Mouse (Mus musculus) frontal cortex, adult (tissue): Measurements from ENCODE around the gene Rhbg.

Experiments
- ATAC-seq: cut with Nextera tagmentation; 2 replicates; pipeline ENCODE4 v1.9.2; 2017; ENCODE audit warnings: mild to moderate bottlenecking, moderate library complexity, mixed read lengths; ENCODE audit not compliant: low TSS enrichment

Rhbg gene

DNA sequence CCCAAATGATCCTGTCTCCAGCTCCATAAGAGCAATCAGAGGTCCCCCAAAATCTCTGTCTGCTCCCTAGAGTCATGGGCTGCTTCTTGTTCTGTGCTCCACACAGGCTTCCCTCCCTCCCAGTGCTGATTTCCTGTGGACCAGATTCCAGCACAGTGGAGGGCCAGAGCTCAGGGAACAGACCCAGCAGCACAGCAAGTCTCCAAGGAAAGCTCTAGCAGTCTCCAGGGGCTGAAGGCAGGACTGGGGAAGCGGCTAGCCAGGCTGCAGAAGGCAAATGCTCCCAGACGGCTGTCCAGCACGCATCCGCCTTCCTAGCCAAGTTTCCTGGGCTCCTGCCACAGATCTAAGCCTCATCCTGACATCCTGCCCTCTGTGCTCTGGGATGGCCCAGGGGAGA lies 25.6 kb downstream of the Rhbg start:
- no peak for ATAC-seq

DNA sequence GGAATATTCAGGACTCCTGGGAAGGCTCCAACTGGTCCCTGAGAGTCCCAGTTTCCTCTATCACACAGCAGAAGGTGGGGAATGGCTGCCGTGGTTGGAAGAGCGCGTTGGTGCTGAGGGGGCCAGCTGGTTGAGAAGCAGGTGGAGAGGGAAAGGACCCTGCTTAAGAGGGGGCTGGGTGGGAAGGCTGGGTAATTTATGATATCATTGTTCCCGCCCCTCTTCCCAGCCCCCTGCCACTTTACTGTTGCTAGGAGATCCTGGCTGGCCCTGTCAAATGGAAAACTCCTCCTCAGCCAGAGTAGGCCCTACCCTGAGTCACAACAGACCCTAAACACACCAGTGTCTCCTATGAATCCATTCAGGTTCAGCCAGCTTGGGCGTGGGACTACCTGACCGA lies 26.5 kb downstream of the Rhbg start:
- no peak for ATAC-seq

DNA sequence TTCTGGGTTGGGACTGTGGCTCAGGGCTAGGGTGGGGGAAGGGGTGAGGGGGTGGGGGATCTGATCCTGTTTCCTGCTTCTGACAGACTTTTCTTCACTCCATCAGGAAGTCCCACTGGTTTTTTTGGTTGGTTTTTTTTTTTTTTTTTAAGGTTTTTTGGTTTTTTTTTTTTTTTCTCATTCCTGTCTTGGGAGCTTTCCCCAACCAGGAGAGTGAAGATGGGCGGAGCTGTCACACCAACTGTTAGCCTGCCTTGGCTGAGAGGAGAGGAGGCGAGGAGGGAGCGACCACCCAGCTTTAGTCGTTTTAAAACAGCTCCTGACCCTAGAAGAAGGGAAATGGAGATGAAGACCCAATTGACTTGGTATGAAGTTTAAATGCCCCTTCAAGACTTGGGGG lies 27.2 kb downstream of the Rhbg start:
- no peak for ATAC-seq

DNA sequence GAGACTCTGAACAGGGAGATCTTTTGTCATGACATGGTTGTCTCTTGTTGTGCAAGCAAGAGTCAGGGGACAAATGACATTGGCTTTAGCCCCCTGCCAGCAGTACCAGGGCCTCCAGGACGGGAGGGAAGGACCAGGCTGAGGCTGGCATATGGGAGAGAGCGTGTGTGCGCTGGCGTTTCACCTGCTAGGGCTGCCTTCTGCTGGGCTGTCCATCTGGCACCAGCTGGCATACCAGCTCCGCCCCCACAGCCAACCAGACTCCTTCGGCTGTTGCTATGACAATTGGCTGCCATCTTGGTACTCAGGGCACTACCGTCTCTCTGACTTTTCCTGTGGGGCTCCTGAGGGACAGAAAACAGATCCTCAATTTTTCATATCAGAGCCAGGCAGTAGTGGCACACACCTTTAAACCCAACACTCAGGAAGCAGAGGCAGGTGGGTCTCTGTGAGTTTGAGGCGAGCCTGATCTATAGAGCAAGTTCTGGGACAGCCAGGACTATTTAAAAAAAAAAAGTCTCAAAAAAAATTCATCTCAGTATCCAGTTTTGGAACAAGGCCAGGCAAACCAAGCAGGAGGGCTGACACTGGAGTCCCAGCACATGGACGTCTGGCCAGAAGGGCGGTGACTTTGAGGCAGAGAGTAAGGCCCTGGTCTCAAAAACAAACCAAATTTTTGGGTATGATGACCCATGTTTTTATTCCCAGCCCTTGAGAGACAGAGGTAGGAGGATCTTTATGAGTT lies 28.2 kb downstream of the Rhbg start:
- ATAC-seq = 0 out of 2 replicates have a peak, but pooled peaks have one; percentile 1

DNA sequence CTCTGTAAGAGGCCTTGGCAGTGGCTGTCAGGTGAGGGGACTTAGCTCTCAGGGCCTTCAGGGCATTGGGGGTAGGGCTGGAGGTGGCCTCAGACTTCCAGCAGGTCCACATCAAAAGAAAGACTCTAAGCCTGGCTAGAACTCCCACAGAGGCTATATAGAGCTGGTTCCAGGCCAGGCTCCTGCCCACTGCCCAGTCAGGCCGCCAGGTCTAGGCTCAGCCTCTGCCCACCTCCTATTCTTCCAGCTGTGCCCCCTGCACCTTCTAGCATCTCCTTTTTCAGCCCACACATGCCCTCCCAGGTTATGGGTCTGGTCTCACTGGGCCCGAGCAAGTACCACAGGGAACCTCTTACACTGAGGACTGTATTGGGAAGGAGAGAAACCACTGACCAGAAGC lies 29.6 kb downstream of the Rhbg start:
- no peak for ATAC-seq

DNA sequence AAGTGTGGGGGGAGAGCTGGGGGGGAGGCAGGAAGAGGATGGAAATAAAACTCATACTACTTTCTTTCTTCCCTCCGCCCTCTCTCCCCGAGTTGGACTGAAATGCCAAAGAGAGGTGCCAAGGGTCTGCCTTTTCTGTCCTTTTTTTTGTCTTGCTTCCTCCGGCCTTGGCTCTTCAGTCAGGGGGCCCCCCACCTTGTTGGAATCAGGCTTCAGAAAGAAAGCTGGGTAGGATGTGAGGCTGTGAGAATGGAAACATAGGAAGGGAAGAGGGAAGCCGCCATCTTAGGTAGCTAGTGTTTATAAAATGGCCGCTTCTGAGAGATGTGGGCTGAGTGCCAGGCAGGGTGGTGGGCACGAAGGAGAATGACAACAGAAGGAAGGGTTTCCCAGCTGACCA lies 32.1 kb downstream of the Rhbg start:
- no peak; the same call in 1 of the 2 replicates for ATAC-seq

DNA sequence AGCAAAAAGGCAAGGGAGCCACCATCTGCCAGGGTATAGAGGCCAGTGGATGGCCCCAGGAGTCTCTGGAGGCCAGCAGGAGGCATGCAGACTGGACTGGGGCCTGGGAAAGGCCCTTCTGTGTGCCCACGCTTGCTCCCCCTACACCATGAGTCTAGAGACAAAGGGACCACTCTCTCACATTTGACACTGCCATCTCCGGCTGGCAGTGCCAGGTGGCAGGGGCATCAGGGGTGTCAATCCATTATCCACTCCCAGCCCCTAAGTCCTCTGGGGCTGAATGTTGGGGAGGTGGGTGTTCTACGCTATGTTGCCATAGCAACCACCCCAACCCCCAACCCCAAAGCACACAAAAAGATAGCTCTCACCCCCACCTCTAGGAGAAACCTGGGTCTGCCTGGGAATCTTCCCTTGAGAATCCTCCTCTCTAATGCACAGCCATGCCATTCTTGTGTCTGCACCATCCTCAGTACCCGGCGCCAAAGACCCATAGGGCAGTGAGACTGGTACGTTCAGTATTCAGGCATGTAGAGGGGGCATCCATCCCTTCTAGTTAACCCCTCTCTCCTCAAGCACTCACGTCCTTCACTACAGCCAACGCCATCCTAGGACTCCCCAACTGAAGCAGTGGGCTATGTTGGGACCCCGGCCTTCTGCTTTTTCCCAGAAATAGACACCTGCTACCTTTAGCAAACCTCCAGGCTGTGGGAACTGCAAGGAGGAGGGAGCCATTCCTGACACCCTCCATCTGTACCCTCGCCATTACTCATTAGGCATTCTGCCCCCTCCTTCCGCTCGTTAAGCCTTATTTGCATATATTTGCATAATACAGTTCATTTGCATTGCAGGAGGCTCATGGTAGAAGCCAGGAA lies 32.8 kb downstream of the Rhbg start:
- ATAC-seq = peak; percentile 62

DNA sequence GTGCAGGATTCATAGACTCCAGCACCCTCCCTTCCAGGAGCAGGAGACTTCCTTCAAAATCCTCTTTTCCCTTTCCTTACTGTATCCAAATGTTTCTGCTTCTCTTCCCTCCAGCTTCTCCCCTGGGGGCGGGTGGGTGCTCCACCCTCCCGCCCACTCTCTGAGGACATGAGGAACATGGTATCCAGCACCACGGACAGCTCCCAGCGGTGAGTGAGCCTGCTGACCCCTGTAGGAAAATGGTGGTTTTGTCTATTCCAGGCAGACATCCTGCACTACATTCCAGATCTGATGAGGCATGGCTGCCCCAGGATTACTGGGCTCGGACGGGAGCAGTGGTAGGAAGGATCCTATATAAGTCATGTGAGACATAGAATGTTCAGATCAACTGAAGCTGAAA lies 33.7 kb downstream of the Rhbg start:
- no peak for ATAC-seq

DNA sequence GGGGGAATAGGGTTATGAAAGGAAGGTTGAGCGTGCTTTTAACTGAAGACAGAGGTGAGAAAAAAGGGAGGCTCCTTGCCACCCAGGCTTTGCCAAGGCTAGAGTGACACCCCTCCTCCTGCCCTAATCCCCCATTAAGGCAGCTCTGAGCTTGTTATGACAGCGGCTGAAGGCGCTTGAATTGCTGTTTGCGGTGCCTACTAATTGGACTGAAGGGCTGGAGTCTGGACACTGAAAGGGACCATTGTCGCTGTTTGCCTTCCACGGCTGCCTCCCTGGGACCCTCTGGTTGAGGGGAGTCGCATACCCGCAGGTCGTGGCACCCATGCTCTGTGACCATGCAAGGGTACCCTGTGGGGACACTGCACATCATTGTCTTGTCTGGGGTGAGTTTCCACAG lies 34.6 kb downstream of the Rhbg start:
- no peak for ATAC-seq

DNA sequence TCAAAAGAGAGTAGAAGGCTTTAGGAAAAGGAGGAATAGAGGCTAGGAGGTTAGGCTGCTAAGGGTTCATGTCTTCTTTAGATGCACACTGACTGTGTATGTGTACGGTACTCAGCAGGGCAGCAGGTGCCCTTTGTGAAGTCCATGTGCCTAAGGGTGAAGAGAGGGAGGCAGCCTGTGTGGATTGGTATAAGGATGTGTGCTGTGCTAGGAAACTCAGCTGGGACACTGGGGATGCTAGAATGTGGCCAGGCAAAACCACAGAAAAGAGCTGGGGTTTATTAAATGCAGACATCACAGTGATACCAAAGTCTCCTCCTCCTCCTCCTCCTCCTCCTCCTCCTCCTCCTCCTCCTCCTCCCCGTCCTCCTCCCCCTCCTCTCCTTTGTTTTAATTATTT lies 36.8 kb downstream of the Rhbg start:
- no peak for ATAC-seq

DNA sequence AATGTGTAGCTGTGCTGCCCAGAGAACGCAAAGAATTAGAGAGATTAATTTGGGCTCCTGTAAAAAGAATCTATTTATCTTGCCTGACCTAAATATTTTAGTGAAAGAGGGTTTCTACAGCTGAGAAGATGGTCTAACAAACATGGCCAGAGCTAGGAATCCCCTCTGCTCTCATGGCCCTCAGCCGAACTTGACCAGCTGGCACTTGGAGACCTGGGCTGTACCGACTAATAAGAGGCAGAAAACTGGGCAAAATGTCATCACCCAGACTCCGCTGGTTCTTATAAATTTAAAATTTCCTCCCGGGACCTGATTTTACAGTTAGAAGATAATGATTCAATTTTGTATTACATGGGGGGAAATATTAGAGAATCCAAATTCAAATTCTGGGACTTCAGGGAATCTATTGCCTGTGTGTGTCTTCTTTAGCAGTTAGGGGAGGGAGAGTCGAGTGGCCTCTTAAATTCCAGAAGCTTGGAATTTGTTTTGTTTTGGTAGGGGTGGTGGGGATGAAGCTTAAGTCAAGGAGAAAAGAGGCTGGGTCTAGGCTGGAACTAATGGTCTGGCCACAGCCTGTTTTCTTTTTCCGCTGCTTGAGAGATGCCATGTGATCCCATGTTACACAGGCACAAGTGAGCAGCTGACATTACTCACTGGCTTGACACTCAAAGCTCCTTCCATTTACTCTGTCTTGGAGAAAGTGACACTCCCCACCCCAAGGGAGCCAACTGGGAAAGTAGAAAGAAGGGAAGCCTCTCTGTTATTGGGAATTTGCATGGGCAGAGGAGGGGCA lies 37.8 kb downstream of the Rhbg start:
- ATAC-seq = no peak

DNA sequence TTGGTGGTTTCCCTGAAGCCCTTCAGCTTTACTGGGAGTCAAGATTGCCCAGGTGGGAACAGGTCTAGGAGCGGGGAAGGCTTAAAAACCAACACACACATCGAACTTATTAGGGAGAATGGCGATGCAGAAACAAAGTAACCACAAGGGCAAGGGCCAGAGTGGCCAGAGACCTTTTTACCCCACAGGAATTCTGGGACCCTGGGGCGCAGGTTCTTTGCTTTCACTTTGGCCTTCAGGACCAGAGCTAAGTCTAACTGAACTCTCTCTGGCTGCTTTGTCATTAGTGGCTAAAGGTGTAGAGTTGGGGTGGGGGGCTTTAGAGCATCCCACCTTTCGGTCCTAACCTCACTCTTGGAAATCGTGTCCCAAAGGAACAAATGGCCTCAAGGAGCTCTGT lies 38.4 kb downstream of the Rhbg start:
- no peak for ATAC-seq

DNA sequence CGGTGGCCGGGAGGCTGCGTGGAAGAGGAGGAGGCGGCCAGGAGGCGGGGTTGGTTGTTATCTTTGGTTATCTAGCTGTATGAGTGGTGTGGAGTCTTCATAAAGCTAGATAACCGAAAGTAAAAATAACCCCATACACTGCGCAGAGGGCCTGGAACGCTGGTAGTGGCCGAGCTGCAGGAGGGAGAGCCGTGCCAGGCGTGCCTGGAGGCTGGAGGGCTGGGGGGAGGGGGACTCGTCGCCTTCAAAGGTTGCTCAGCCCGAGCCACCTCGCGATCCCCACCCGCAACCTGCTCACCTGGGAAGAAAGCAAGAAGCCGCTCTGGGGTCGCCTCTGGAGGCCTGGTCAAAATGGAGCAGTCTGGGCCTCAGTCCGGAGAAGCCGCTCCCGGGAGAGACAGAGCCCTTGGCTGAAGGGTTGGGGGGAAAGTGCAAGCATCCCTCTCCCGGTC lies 38.9 kb downstream of the Rhbg start:
- ATAC-seq = no peak; the same call in 1 of the 2 replicates

DNA sequence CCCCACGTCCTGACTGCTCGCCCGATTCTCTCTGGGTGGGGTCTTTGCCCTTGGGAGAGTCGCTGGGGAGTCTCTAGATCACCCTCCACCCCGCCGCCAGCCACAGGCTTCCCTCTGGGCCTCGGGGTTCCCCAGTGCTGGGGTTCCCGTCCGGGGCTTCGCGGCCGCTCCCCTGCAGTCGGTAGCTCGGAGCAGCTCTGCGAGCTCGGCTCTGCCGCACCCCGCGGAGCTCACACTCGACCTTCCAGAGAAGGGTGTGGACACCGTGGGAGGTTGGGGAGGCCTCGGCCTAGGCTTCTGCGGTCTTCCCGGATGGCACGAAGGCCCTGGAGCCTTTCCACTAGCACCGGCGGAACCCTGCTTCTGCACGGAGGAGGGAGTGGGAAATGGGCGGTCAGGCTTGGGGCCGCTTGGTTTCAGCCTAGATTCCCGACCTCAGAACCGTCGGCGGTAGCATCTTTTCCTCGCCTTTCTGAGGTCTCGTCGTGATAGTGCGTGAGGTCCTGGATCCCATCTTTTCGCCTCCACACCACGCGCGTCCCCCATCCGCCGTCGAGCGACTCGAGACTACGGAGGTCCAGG lies 39.4 kb downstream of the Rhbg start:
- no peak for ATAC-seq

DNA sequence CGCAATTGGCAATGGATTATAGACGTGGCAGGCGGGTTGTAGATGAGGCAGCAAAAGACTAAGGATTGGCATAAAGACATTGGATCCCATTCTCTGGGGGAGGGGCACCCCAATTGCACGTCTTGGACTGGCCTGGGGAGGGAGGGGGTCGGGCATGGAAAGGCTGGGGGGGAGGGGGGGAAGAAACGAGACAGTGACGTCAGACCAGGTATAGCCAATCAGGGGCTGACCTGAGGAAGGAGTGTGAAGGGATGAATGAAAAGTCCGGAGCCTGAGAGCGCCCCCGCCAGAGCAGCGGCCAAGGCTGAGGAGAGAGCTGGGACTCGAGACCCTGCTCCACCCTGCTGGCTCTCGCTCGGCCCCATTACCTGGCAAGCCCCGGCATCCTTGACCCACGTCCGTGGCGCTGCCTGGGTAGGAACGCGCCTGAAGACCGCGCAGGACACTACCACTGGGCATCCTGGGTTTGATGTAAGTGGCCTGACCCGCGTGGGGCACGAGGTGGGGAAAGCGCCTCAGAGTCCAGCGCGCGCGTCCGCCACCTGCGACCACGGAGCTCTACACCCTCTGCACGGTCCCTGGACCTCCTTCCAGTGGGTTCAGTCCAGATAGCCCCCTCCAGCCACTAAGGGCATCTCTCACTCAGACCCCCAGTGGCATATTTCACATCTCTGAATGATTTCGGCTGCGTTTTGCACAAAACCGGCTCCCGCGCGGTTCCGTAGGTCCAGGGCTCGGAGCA lies 40.1 kb downstream of the Rhbg start:
- ATAC-seq = peak; percentile 35; the same call in 1 of the 2 replicates

DNA sequence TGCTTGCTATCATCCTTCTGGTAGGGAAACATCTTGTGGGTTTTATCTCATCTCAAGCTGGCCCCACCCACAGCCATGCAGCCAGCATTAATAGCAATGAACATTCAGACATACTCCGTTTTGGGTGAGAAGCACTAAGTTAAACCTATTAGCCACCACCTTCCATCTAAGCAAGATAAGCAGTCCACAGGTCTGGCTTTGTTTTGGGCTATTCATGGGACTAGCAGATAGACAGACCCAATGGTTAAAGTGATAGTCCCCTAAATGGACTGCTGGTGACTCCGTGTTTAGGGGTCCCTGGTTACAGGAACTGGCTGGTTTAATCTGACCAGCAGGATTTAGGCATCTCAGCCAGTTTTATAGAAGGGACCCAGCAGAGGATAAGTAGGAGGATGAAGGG lies 41.5 kb downstream of the Rhbg start:
- ATAC-seq = no peak

DNA sequence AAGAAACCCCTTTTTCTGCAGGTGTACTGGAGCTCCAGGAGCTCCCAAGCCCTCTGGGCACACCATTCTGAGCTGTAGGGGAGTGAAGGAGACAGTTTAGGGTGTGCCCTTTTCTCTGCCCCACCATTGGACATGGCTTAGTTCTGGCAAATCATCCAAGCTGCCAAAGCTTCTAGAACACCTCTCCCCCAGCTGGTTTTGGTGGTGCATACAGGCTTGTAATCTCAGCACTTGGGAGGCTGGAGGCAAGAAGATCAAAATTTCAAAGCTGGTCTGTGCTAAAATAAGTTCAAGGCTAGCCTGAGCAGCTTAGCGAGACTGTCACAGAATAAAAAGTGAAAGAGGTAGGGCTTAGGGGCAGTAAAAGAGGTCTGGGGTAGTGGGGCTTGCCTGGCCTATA lies 42.2 kb downstream of the Rhbg start:
- ATAC-seq = no peak

DNA sequence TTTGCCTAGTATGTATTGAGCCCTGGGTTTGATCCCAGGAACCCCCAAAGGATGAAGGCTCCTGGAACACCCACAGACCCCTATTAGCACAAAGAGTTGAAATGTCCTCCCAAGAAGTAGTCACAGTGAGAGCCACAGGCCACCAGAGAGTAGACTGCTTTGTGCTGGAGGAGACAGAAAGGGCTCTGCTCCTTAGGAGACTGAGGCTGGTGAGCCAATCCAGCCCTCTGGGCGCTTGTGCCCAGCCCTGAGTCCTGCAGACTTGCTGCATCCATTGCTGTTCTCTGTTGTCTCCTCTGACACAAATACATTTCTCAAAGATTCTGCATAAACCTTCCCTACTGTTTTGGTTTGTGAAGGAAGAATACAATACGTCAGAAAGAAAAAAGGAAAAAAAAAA lies 43.6 kb downstream of the Rhbg start:
- no peak for ATAC-seq

DNA sequence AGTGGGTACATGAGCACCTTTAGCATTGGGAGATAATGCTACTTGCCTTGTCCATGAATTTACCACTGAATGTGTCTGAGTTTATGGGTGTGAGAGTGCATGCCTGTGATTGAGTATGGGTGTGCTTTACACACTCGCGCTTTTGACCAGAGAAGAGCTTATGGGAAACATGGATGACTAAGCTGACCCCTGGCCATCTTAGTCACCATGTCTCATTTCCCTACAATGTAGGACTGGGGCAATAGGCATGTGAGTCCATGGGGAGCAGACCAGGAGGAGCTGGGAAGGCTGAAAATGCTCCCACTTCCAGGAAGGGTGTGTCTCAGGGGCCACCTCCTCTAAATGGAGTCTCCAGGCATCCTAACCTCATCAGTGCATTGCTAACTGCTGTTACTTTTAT lies 44.4 kb downstream of the Rhbg start:
- ATAC-seq = no peak

DNA sequence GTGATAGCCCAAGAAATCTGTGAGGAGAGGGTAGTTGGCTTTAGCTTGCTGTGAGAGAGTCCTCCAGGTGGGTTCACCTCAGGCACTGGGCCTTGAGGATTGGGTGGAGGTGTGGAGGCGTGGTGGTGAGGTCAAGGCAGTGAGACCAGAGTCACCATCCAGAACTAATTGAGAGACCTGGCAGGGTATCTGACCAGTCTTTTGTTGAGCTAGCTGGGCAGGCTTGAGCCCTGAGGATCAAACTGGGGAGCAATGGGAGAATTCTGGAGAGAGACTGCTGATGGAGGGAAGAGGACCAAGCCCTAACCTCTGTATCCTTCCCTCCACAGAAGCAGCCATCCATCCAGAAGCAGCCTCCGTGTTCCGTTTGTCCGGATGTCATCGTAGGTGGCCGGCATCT lies 45.2 kb downstream of the Rhbg start:
- no peak for ATAC-seq

DNA sequence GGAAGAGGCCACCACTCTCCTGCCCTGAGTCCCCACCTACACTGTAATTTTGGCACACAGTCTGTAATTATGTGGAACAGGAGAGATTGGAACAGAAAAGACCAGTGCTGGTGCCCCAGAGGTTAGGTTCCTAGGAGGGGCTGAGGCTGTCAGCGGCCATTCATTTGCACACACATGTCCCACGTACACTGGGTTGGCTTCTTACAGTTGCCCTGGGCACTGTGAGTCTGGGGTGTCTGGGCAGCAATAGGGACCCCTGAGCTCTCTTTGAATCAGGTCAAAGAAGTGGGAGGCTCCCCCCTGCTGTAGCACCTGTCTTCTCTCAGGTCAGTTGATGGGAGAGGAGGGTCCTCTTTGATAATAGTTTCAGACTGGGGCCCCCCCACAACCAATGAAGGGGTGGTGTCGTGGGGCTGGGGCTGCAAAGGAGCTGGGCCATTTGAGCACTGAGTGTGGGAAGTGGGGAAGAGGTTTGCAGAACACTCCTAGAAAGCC lies 46.2 kb downstream of the Rhbg start:
- ATAC-seq = no peak
